Mouse (Mus musculus): ENCODE results near the gene Rbm10. TPM values are rescaled to one million over a fixed set of nuclear protein-coding genes. Genes with fewer than 3 reads are reported as not detected.

Rbm10 gene
- polyA plus RNA-seq (2012; rRNA removed), result 47.5 and 64.5 TPM in 2 replicates

DNA sequence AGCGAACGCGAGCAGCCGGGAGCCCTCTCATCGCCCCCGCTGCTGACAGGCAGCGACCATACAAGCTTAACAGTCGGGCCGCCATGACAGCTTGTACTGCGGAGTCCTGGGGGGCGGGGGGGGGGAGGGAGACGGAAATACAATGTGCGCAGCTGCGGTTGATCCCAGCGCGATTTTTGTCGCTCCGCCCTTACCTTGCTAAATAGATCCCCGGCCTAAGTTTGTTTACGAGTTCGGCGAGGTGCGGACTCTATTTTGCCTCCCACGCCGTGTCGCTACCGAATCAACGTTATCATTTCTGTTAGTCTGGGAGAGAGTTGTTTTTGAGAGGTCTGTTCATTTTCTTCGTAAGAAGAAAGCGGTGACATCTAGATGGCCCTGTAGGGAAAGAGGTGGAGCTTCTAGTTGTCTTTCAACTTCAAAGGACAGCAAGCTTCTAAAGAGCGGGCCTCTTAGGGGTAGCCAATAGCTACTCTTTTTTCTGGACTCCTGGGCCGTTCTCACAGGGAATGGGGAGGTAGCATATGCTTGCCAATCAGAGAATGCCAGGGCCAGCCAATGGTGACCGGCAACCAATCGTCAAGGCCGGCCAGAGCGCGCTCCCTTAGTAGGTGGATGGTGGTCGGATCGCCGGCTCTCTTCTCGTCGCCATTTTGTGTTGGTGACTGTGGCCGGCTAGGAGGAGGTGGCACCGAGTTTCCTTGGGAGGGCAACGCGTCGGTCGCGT, at the start of gene Rbm10, which contains the start of gene Ndufb11:
Gene Rbm10, plus strand, starts transcription at position 328 of the 727 bp plus-strand sequence.
Gene Ndufb11, minus strand, starts transcription at position 444 of the 727 bp plus-strand sequence.
- H3K36me3 ChIP-seq (ENCODE audit: control insufficient read depth, insufficient read depth, low read length), result peaks cover 5% of the 10 kb centered on the region; the same call in 1 of the 2 replicates
- no peaks in the 10 kb centered on the region; the same call in 1 of the 2 replicates for H3K4me1 ChIP-seq (ENCODE audit: control insufficient read depth, insufficient read depth, insufficient read length)
- peak; percentile 70 to 72 for DNase-seq (ENCODE audit: low read depth in 1 of 2, low spot score in 2 of 2)
- peak within 1 kb of the TSS; percentile 96 for H3K4me3 ChIP-seq (ENCODE audit: extremely low read depth, insufficient read depth, insufficient read length)
- 18% methylated on average over 48 of the region's 49 CpGs for WGBS
- no peaks in the 10 kb centered on the region for H3K27me3 ChIP-seq (ENCODE audit: control insufficient read depth, insufficient read depth, low read length)
- TF ChIP-seq POLR2A (IDR thresholded peaks at IDR 0.05; ENCODE audit: low read depth, low read length), result peak; percentile 17; the same call in 1 of the 2 replicates
- TF ChIP-seq CTCF (IDR thresholded peaks at IDR 0.05; ENCODE audit: extremely low read depth, insufficient read depth, insufficient read length, insufficient replicate concordance), result no peak
- peak within 1 kb of the TSS; percentile 98 for H3K27ac ChIP-seq (ENCODE audit: insufficient read depth, low read length)

GRCm38 (mm10) chrX:20571024-20571423, 46.3 kb upstream of the Rbm10 start:
- TF ChIP-seq CTCF (IDR thresholded peaks at IDR 0.05; ENCODE audit: extremely low read depth, insufficient read depth, insufficient read length, insufficient replicate concordance) (no peak), POLR2A (IDR thresholded peaks at IDR 0.05; ENCODE audit: low read depth, low read length) (no peak)
- H3K27ac ChIP-seq (ENCODE audit: insufficient read depth, low read length), result no peak overlapping the region
- no peak overlapping the region for H3K4me3 ChIP-seq (ENCODE audit: extremely low read depth, insufficient read depth, insufficient read length)
- no peaks in the 10 kb centered on the region for H3K27me3 ChIP-seq (ENCODE audit: control insufficient read depth, insufficient read depth, low read length)
- H3K4me1 ChIP-seq (ENCODE audit: control insufficient read depth, insufficient read depth, insufficient read length), result no peaks in the 10 kb centered on the region
- no peak for DNase-seq (ENCODE audit: low read depth in 1 of 2, low spot score in 2 of 2)
- WGBS, result 78% methylated on average over 2 of the region's 2 CpGs
- no peaks in the 10 kb centered on the region for H3K36me3 ChIP-seq (ENCODE audit: control insufficient read depth, insufficient read depth, low read length)

GRCm38 (mm10) chrX:20572683-20573082, 44.6 kb upstream of the Rbm10 start:
- TF ChIP-seq CTCF (IDR thresholded peaks at IDR 0.05; ENCODE audit: extremely low read depth, insufficient read depth, insufficient read length, insufficient replicate concordance), result no peak
- no peak for TF ChIP-seq POLR2A (IDR thresholded peaks at IDR 0.05; ENCODE audit: low read depth, low read length)
- WGBS, result 78% methylated on average over 9 of the region's 9 CpGs
- Histone ChIP-seq H3K36me3 (ENCODE audit: control insufficient read depth, insufficient read depth, low read length) (no peaks in the 10 kb centered on the region), H3K4me3 (ENCODE audit: extremely low read depth, insufficient read depth, insufficient read length) (no peak overlapping the region), H3K27ac (ENCODE audit: insufficient read depth, low read length) (no peak overlapping the region), H3K4me1 (ENCODE audit: control insufficient read depth, insufficient read depth, insufficient read length) (no peaks in the 10 kb centered on the region), H3K27me3 (ENCODE audit: control insufficient read depth, insufficient read depth, low read length) (no peaks in the 10 kb centered on the region)
- no peak for DNase-seq (ENCODE audit: low read depth in 1 of 2, low spot score in 2 of 2)

- H3K4me1 ChIP-seq (ENCODE audit: control insufficient read depth, insufficient read depth, insufficient read length), result no peaks in the 10 kb centered on the region
- H3K27me3 ChIP-seq (ENCODE audit: control insufficient read depth, insufficient read depth, low read length), result no peaks in the 10 kb centered on the region
- no peak overlapping the region for H3K27ac ChIP-seq (ENCODE audit: insufficient read depth, low read length)
- DNase-seq (ENCODE audit: low read depth in 1 of 2, low spot score in 2 of 2), result no peak
- WGBS, result 64% methylated on average over 4 of the region's 4 CpGs
- no peaks in the 10 kb centered on the region for H3K36me3 ChIP-seq (ENCODE audit: control insufficient read depth, insufficient read depth, low read length)
- TF ChIP-seq CTCF (IDR thresholded peaks at IDR 0.05; ENCODE audit: extremely low read depth, insufficient read depth, insufficient read length, insufficient replicate concordance) (no peak), POLR2A (IDR thresholded peaks at IDR 0.05; ENCODE audit: low read depth, low read length) (no peak)
- H3K4me3 ChIP-seq (ENCODE audit: extremely low read depth, insufficient read depth, insufficient read length), result no peak overlapping the region
These were observed 43.4 kb upstream of the Rbm10 start for GRCm38 (mm10) chrX:20573927-20574326.

GRCm38 (mm10) chrX:20587968-20588367, 29.3 kb upstream of the Rbm10 start:
- Histone ChIP-seq H3K36me3 (ENCODE audit: control insufficient read depth, insufficient read depth, low read length) (no peaks in the 10 kb centered on the region), H3K27me3 (ENCODE audit: control insufficient read depth, insufficient read depth, low read length) (no peaks in the 10 kb centered on the region), H3K4me3 (ENCODE audit: extremely low read depth, insufficient read depth, insufficient read length) (no peak overlapping the region), H3K4me1 (ENCODE audit: control insufficient read depth, insufficient read depth, insufficient read length) (no peaks in the 10 kb centered on the region), H3K27ac (ENCODE audit: insufficient read depth, low read length) (no peak overlapping the region)
- no peak for TF ChIP-seq POLR2A (IDR thresholded peaks at IDR 0.05; ENCODE audit: low read depth, low read length)
- TF ChIP-seq CTCF (IDR thresholded peaks at IDR 0.05; ENCODE audit: extremely low read depth, insufficient read depth, insufficient read length, insufficient replicate concordance), result no peak
- 21% methylated on average over 4 of the region's 4 CpGs for WGBS
- DNase-seq (ENCODE audit: low read depth in 1 of 2, low spot score in 2 of 2), result no peak

- H3K4me1 ChIP-seq (ENCODE audit: control insufficient read depth, insufficient read depth, insufficient read length), result no peaks in the 10 kb centered on the region
- no peaks in the 10 kb centered on the region for H3K36me3 ChIP-seq (ENCODE audit: control insufficient read depth, insufficient read depth, low read length)
- WGBS, result 89% methylated on average over 4 of the region's 4 CpGs
- no peaks in the 10 kb centered on the region for H3K27me3 ChIP-seq (ENCODE audit: control insufficient read depth, insufficient read depth, low read length)
- no peak for DNase-seq (ENCODE audit: low read depth in 1 of 2, low spot score in 2 of 2)
- H3K4me3 ChIP-seq (ENCODE audit: extremely low read depth, insufficient read depth, insufficient read length), result no peak overlapping the region
- H3K27ac ChIP-seq (ENCODE audit: insufficient read depth, low read length), result no peak overlapping the region
- TF ChIP-seq CTCF (IDR thresholded peaks at IDR 0.05; ENCODE audit: extremely low read depth, insufficient read depth, insufficient read length, insufficient replicate concordance), result no peak
- TF ChIP-seq POLR2A (IDR thresholded peaks at IDR 0.05; ENCODE audit: low read depth, low read length), result no peak
These were observed 8.8 kb upstream of the Rbm10 start for GRCm38 (mm10) chrX:20608500-20608899.

DNA sequence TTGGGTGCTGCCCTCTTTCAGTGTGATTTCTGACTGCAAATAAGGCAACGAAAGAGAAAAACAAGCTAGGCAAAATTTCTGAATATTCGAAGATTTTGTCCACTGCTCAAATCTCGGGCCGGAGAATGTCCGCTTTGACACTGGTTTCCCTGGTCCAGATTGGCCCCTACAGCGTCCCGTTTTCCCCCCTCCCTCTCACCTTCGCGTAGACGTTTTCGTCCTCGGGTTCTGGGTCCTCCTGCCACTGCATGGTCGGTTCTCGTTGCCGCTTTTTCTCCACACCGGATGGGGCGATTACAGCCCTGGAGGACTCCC, 485 bp upstream of the Rbm10 start:
- DNase-seq (ENCODE audit: low read depth in 1 of 2, low spot score in 2 of 2), result no peak
- Histone ChIP-seq H3K27ac (ENCODE audit: insufficient read depth, low read length) (peak overlapping the region; percentile 98), H3K36me3 (ENCODE audit: control insufficient read depth, insufficient read depth, low read length) (peaks cover 5% of the 10 kb centered on the region; the same call in 1 of the 2 replicates), H3K4me1 (ENCODE audit: control insufficient read depth, insufficient read depth, insufficient read length) (no peaks in the 10 kb centered on the region; the same call in 1 of the 2 replicates), H3K27me3 (ENCODE audit: control insufficient read depth, insufficient read depth, low read length) (no peaks in the 10 kb centered on the region), H3K4me3 (ENCODE audit: extremely low read depth, insufficient read depth, insufficient read length) (peak overlapping the region; percentile 96)
- TF ChIP-seq CTCF (IDR thresholded peaks at IDR 0.05; ENCODE audit: extremely low read depth, insufficient read depth, insufficient read length, insufficient replicate concordance), result no peak
- TF ChIP-seq POLR2A (IDR thresholded peaks at IDR 0.05; ENCODE audit: low read depth, low read length), result no peak
- 26% methylated on average over 17 of the region's 17 CpGs for WGBS

Data from spleen, adult 2 months (tissue).